Mouse (Mus musculus) bone marrow, adult 2 months (tissue): ENCODE measurements around the gene Wfdc13. TPM values are rescaled to one million over a fixed set of nuclear protein-coding genes. Genes with fewer than 3 reads are reported as not detected.

Experiments
- H3K27ac ChIP-seq: fragments of 200-500 bp; 2 replicates; pipeline ENCODE4 v1.5.1; 2012; ENCODE audit warnings: low read depth, mild to moderate bottlenecking, control low read depth, inconsistent platforms, low read length; ENCODE audit not compliant: control insufficient read depth, poor library complexity, insufficient read depth
- H3K4me1 ChIP-seq: fragments of 200-500 bp; 2 replicates; pipeline ENCODE4 v1.6.1; 2011; ENCODE audit warnings: low read length; ENCODE audit not compliant: control insufficient read depth, insufficient read depth
- H3K4me3 ChIP-seq: fragments of 200-500 bp; replicated peaks from 2 replicates; pipeline ENCODE3; 2011; ENCODE audit warnings: mild to moderate bottlenecking, low read depth, low read length, control low read depth; ENCODE audit not compliant: control insufficient read depth
- CTCF ChIP-seq: fragments of 200-500 bp; IDR thresholded peaks from 2 replicates; pipeline ENCODE4 v1.5.1; 2011; ENCODE audit warnings: low read length, control low read depth; ENCODE audit not compliant: control insufficient read depth, insufficient read depth
- POLR2A ChIP-seq: fragments of 200-500 bp; IDR thresholded peaks from 2 replicates; pipeline ENCODE4 v1.6.1; 2011; ENCODE audit warnings: low read depth, mild to moderate bottlenecking, control low read depth, low read length, borderline replicate concordance; ENCODE audit not compliant: control insufficient read depth
- WGBS: fragments of 180-500 bp; shearing (Covaris S2); methylation state at CpG from one replicate; pipeline ENCODE4 v1.1.7; 2018; 5-methylcytosine and 5-hydroxymethylcytosine counted together
- polyA plus RNA-seq: library from polyadenylated mRNA; stranded (reverse); fragments of >200 nt; gene quantifications from 2 replicates; pipeline ENCODE4 v1.2.4, GENCODE M21; 2011; ENCODE audit warnings: low replicate concordance; ENCODE audit not compliant: missing spikeins, insufficient read depth, insufficient read length

The Wfdc13 gene
- polyA plus RNA-seq, 1 experiment, result not detected

- WGBS, result 21% methylated on average over 1 of the region's 1 CpGs
- no peak for TF ChIP-seq CTCF
- TF ChIP-seq POLR2A, result no peak
- Histone ChIP-seq H3K4me3 (no peak overlapping the region), H3K27ac (no peak overlapping the region), H3K4me1 (no peaks in the 10 kb centered on the region)
Measured at GRCm38 (mm10) chr2:164670938-164671337, 14.0 kb upstream of the Wfdc13 start.

GRCm38 (mm10) chr2:164673987-164674386, 10.9 kb upstream of the Wfdc13 start, which contains the start of gene Wfdc11:
Gene Wfdc11, minus strand, starts transcription at chr2:164674087.
- no peaks in the 10 kb centered on the region for H3K4me1 ChIP-seq
- H3K27ac ChIP-seq, result no peak within 1 kb of the TSS
- H3K4me3 ChIP-seq, result no peak within 1 kb of the TSS
- TF ChIP-seq CTCF, result no peak
- TF ChIP-seq POLR2A, result no peak
- whole genome bisulfite sequencing, result 65% methylated on average over 7 of the region's 7 CpGs

GRCm38 (mm10) chr2:164676103-164676502, 8.8 kb upstream of the Wfdc13 start:
- H3K4me1 ChIP-seq, result no peaks in the 10 kb centered on the region; the same call in 1 of the 2 replicates
- no peak overlapping the region for H3K27ac ChIP-seq
- peak; percentile 25; the same call in 1 of the 2 replicates for TF ChIP-seq CTCF
- TF ChIP-seq POLR2A, result no peak
- no peak overlapping the region for H3K4me3 ChIP-seq
- 78% methylated on average over 7 of the region's 7 CpGs for WGBS

- no peak for TF ChIP-seq CTCF
- TF ChIP-seq POLR2A, result no peak
- no peak overlapping the region for H3K27ac ChIP-seq
- WGBS, result 69% methylated on average over 16 of the region's 16 CpGs
- no peak overlapping the region for H3K4me3 ChIP-seq
- no peaks in the 10 kb centered on the region; the same call in 1 of the 2 replicates for H3K4me1 ChIP-seq
Measured at GRCm38 (mm10) chr2:164676916-164677685, 7.8 kb upstream of the Wfdc13 start.

GRCm38 (mm10) chr2:164678848-164679625, 5.9 kb upstream of the Wfdc13 start:
- H3K27ac ChIP-seq, result peak overlapping the region; percentile 81
- TF ChIP-seq CTCF (peak; percentile 74), POLR2A (no peak)
- no peaks in the 10 kb centered on the region; the same call in 1 of the 2 replicates for H3K4me1 ChIP-seq
- WGBS, result 21% methylated on average over 19 of the region's 19 CpGs
- H3K4me3 ChIP-seq, result no peak overlapping the region

- TF ChIP-seq POLR2A (no peak), CTCF (no peak)
- Histone ChIP-seq H3K4me1 (no peaks in the 10 kb centered on the region; the same call in 1 of the 2 replicates), H3K4me3 (no peak overlapping the region), H3K27ac (no peak overlapping the region)
- WGBS, result 8% methylated on average over 3 of the region's 3 CpGs
Measured at GRCm38 (mm10) chr2:164679906-164680305, 5.0 kb upstream of the Wfdc13 start.

GRCm38 (mm10) chr2:164698201-164698600, 13.3 kb downstream of the Wfdc13 start, which contains the start of gene Spint4:
Gene Spint4, plus strand, starts transcription at chr2:164698501.
- H3K4me3 ChIP-seq, result no peak within 1 kb of the TSS
- H3K27ac ChIP-seq, result no peak within 1 kb of the TSS
- 83% methylated on average over 4 of the region's 4 CpGs for WGBS
- no peak for TF ChIP-seq POLR2A
- no peak for TF ChIP-seq CTCF
- H3K4me1 ChIP-seq, result no peaks in the 10 kb centered on the region

- H3K4me1 ChIP-seq, result no peaks in the 10 kb centered on the region
- 65% methylated on average over 5 of the region's 5 CpGs for WGBS
- H3K4me3 ChIP-seq, result no peak overlapping the region
- no peak for TF ChIP-seq CTCF
- TF ChIP-seq POLR2A, result no peak
- H3K27ac ChIP-seq, result no peak overlapping the region
Measured at GRCm38 (mm10) chr2:164700959-164701358, 16.1 kb downstream of the Wfdc13 start.
